Mouse (Mus musculus): ENCODE data around the gene Nfe2l2. TPM values are rescaled to one million over a fixed set of nuclear protein-coding genes. Genes with fewer than 3 reads are reported as not detected.

Nfe2l2 gene
- total RNA-seq (2021) = 10 to 100 TPM; 11.5 to 12.1 TPM

GRCm38 (mm10) chr2:75704234-75705161, at the start of gene Nfe2l2:
Gene Nfe2l2, minus strand, starts transcription at chr2:75704641.
- intact Hi-C loops (cut with DNase I) = no loop called here
- DNase-seq (ENCODE audit: low spot score in 2 of 2) = peak; percentile 75 to 90

GRCm38 (mm10) chr2:75752306-75753175, 48.1 kb upstream of the Nfe2l2 start:
- no peak for DNase-seq (ENCODE audit: low spot score in 2 of 2)
- intact Hi-C loops (cut with DNase I) = no loop called here

- no peak for DNase-seq (ENCODE audit: low spot score in 2 of 2)
- intact Hi-C loops (cut with DNase I) = no loop called here
Observed at GRCm38 (mm10) chr2:75751896-75752295, 47.5 kb upstream of the Nfe2l2 start.

GRCm38 (mm10) chr2:75750869-75751268, 46.4 kb upstream of the Nfe2l2 start:
- intact Hi-C loops (cut with DNase I) = no loop called here

GRCm38 (mm10) chr2:75750043-75750718, 45.7 kb upstream of the Nfe2l2 start:
- intact Hi-C loops (cut with DNase I) = no loop called here
- DNase-seq (ENCODE audit: low spot score in 2 of 2) = no peak

More at GRCm38 (mm10) chr2:75750869-75751268, 46.4 kb upstream of the Nfe2l2 start:
- no peak for DNase-seq (ENCODE audit: low spot score in 2 of 2)

DNA sequence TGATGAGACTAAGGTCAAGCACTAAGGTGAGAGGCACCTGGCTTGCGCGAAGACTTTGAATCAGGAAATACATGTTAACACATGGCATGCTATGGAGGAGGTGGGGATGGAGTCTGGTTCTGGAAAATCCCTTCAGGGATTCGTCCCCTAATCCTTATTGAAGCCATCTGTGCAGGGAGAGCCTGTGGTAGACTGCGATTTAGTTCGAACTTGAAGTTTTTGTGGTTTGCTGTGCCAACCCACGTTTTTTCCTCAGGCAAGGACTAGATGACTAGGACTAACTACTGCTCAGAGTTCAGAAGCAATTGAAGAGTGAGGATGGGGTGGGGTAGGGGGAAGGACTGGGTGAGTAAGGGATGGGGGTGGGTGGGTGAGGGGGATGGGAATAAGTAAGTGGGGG, 44.4 kb upstream of the Nfe2l2 start:
- no peak for DNase-seq (ENCODE audit: low spot score in 2 of 2)
- intact Hi-C loops (cut with DNase I) = no loop called here

DNA sequence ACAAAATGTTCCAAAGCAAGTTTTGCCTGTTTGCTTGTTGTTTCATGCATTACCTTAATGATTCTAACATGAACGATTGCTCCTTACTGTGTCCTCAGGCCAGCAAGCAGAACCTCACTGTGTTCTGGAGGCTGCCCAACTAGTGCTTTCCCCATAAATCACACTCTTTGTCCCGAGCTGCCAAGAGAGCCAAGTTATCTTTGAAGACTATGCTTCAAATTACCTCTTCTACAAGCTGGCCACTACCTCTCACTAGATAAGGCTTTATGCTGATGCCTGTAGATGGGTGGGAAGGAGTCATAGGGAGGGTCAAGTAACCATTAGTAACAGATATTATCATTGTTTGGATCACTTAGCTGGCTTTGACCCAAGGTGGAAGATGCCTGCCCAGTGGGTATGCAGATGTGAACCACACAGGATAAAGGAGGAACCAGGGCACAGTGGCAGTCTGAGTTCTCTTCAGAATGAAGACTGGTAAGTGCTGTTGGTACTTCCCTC, 32.6 kb upstream of the Nfe2l2 start:
- intact Hi-C loops (cut with DNase I) = no loop called here
- DNase-seq (ENCODE audit: low spot score in 2 of 2) = no peak

DNA sequence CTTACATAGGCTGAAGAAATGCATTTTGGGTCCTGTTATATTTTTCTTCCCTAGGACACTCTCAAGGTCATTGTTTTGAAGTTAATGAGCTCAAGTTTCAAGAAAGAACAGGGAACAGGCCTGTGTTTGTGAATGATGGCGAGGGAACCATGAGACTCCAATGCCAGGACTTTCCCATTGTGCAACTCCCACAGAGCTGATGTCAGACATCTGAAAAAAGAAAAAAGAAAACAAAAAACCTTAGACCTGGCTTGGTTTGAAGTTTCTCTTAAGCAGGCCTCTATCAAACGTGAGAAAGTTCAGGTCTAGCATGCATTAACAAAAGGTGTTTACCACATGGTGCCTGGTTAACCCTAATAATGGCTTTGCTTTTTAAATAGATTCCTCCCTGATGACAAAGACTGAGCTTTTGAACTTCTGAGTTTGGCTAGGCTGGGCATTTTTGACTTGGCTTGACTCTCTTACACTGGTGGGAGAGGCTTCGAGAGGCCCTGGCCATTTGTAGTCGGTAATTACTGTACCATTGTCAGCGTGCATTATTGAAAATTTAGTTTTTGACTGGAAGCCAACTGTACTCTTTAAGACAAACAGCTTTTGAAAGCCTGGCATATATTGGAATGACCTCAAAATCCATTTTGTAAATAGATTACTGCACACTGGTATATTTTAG, 29.9 kb upstream of the Nfe2l2 start:
- intact Hi-C loops (cut with DNase I) = no loop called here
- no peak for DNase-seq (ENCODE audit: low spot score in 2 of 2)

GRCm38 (mm10) chr2:75733177-75733576, 28.7 kb upstream of the Nfe2l2 start:
- intact Hi-C loops (cut with DNase I) = no loop called here

DNA sequence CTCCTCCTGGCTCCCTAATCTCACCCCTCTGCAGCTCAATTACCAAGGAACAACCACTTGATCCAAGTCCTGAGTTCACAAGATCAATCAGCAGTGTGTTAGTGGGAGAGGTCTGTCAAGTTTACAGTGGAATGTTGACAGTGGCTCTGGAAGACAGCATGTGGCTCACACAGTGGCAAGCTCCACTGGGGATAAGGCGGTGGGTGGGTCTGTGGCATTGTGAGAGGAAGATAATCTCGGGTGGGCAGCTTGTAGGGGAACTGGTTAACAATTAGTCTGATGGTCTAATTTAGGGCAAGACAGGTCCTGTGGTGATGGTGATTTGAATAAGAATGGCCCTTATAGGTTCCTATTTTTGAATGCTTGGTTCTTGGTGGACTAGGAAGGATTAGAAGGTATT, 27.5 kb upstream of the Nfe2l2 start:
- DNase-seq (ENCODE audit: low spot score in 2 of 2) = no peak
- intact Hi-C loops (cut with DNase I) = no loop called here

More at GRCm38 (mm10) chr2:75733177-75733576, 28.7 kb upstream of the Nfe2l2 start:
- no peak for DNase-seq (ENCODE audit: low spot score in 2 of 2)

GRCm38 (mm10) chr2:75731233-75731651, 26.8 kb upstream of the Nfe2l2 start:
- intact Hi-C loops (cut with DNase I) = no loop called here
- DNase-seq (ENCODE audit: low spot score in 2 of 2) = no peak

- peak in 1 of 2 experiments; percentile 26 for DNase-seq (ENCODE audit: low spot score in 2 of 2)
- intact Hi-C loops (cut with DNase I) = no loop called here
Observed at GRCm38 (mm10) chr2:75730052-75730451, 25.6 kb upstream of the Nfe2l2 start.

GRCm38 (mm10) chr2:75724863-75725445, 20.5 kb upstream of the Nfe2l2 start:
- no peak for DNase-seq (ENCODE audit: low spot score in 2 of 2)
- intact Hi-C loops (cut with DNase I) = no loop called here

GRCm38 (mm10) chr2:75723481-75723880, 19.0 kb upstream of the Nfe2l2 start:
- intact Hi-C loops (cut with DNase I) = no loop called here
- DNase-seq (ENCODE audit: low spot score in 2 of 2) = no peak

DNA sequence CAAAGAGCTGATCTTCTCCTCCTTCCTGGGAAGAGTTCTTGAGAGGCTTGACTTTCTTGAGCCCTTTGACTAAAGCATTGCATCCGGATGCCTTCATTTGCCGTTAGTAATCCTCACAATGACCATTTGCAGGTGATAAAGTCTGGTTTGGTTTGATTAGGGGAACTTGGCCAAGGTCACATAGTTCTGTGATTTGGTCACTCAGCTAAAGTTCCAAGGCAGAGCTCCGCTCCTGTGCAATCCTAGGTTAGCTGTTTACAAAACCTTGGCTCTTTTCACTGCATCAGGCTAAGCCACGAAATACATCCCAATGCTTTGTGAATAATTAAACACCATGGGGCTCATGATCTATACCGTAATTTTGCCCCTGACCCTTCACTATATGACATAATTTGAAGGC, 18.5 kb upstream of the Nfe2l2 start:
- DNase-seq (ENCODE audit: low spot score in 2 of 2) = no peak

GRCm38 (mm10) chr2:75720236-75721027, 16.0 kb upstream of the Nfe2l2 start:
- no peak for DNase-seq (ENCODE audit: low spot score in 2 of 2)
- intact Hi-C loops (cut with DNase I) = no loop called here

More for the DNA sequence above, 18.5 kb upstream of the Nfe2l2 start:
- intact Hi-C loops (cut with DNase I) = no loop called here

- intact Hi-C loops (cut with DNase I) = no loop called here
- no peak for DNase-seq (ENCODE audit: low spot score in 2 of 2)
Observed at GRCm38 (mm10) chr2:75719331-75719869, 15.0 kb upstream of the Nfe2l2 start.
